Mouse (Mus musculus) liver, postnatal 0 days (tissue): ENCODE data around the gene Thop1.

Experiments
- CTCF ChIP-seq: sonication (generic); IDR thresholded peaks from 2 replicates; pipeline ENCODE4 v1.5.1; 2016; ENCODE audit warnings: antibody characterized with exemption, low read depth
- EP300 ChIP-seq: IDR thresholded peaks from 2 replicates; pipeline ENCODE4 v1.6.1; 2016; ENCODE audit warnings: antibody characterized with exemption, low read depth, mild to moderate bottlenecking

DNA sequence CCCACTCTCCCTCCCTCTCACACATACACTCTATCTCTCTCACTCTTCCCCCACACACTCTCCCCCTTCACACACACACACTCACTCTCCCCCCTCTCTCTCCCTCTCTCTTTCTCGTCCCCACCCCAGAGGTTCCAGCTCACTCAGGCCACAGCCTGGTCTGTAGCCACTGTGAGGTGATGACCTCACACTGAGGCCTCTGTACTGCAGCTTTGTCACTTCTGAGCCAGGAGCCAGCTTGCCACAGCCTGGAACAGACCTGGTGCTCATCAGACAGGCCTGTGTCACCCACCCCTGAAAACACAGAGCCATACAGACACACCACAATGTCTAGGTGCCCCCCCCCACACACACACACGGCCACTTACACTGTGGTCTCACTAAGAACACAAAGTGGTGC is 49.6 kb upstream of the Thop1 start:
- TF ChIP-seq CTCF (no peak), EP300 (no peak)
